Mouse (Mus musculus) cerebellum, postnatal 25 days (tissue): ENCODE measurements around the gene Swap70.

Experiments used
- DNase-seq, 2 experiments: peaks; one replicate each; pipeline ENCODE4 v3.0.0; 2021; ENCODE audit warnings: mixed read lengths in 2 of 2

Gene Swap70

DNA sequence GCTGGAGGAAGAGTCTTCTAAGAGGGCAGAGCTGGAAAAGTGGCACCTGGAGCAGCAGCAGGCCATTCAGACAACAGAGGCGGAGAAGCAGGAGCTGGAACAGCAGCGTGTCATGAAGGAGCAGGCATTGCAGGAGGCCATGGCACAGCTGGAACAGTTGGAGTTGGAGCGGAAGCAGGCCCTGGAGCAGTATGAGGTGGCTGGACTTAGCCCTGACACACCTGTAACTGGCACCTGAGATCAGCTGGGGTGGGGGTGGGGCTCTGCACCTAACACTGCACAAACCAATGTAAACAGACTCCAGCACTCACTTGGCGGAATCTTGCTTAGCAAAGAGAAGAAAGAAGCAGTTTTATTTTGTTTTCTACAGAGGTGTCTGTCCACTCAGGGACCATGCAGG, 57.7 kb downstream of the Swap70 start:
- no peak for DNase-seq

DNA sequence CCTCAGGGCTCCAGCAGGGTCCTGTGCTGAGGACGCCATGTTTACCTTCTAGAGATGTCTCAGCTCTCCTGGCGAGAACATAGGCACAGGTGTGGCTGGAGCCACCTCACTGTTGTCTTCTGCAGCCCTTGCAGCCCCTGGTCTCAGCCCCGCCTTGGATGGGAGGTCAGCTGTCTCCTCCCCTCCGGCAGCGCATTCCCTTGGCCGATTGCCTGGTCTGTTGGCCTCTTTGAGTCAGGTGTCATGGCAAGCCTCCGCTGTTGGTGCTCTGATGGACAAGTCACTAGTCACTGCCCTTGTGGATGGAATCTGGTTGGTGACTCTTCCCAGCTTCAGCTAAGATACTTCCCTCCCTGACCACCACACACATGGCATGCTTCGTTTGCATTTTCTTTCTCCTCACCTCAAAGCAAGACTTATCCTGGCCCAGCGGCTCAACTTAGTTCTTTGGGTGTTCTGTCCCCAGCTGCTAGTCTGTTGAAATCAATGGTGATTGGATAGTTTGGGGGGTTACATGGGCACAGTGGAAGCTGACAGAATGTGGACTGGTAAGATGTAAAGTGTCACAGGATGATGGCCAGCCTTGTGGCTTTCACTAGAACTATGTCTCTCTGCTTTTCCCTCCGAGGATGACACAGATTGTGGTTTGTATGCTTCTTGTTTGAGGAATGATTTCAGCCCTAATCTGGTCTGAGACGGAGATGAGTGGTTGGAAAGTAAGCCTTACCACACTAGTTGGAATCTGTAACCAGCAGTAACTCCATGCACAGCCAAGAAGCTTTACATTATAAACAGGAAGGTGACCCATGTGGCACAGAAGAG, 60.1 kb downstream of the Swap70 start:
- DNase-seq, result no peak

DNA sequence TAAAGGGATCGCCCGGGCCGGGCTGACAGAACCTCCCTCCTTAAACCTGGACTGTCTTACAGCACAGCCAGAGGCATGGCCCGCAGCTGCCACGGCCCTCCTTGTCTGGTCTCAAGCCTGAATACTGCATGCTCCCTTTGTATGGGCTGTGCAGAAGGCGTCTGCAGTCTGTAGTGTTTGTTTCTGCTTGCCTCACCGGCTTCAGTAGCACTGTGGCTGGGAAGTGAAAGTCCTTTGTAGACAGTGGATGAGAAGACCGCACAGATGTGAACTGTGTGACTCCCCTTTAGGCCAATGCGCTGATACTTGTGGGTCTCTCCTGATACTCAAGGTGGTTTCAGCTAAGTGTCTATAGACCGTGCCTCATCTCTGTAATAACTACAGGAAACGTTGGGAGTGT, 61.3 kb downstream of the Swap70 start:
- DNase-seq, result no peak

DNA sequence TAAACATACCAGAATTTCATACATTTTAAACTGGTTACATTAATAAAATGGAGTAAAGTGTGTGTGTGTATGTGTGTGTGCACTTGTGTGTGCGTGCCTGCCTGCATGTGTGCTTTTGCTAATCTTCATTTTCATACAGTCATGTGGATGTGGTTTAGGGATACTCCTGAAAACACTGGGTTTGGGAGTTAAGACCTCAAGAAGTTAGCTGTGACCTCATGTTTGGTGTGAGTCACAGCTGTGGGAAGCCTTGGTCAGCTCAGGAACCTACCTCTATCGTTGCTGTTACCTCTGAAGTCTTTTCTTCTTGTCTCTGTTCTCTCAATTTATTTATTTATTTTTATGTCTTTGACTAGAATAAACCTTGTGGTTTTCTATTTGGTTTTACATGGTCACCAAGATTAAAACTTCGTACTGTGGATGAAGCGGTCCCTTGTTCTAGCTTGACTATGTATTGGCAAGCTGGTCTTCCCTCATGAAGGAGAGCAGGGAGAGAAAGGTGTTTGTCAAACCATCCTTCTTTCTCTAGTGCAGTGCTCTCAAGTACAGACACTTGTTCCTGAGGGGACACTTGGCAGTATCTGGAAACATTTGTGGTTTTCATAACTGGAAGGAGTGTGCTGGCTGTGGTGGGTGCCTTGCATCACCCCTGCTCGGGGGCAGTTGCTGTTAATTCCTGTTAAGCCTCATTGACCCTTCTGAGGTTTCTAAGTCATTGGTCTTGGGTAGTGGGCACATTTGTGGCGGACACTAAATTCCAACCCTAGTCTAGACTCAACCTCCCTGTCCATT, 62.2 kb downstream of the Swap70 start:
- no peak for DNase-seq

DNA sequence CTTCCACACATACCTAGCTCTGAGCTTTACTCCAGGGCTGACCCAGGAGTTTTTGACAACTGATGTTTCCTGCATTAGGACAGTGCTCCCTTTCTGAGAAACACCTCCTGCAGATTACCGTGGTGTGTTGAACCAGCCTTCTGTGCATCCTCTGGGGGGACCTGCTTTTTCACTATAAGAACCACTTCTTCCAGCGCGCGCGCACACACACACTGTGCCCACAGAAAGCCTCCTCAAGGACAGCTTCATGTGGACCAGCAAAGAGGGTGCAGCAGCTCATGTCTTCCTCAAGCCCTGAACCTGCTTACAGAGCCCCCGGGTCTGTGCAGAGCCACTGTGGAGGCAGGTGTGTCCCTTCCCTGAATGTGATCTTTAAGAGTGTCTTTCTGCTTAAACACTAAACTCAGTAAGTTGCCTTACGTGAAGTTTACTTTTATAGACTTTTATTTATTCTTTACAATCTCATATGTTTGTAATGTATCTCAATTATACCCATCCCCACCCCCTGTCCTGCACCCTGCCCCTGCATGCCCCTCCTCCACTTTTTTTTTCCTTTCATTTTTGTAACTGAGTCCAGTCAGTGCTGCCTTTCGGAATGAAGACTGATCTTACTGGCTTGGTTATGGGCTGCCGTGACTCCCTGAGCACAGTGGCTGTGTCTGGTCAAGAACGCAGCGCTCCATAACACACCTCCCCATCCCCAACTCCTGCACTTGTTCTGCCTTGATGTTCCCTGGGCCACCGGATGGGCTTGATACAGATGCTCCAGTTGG, 63.8 kb downstream of the Swap70 start:
- DNase-seq, result no peak

DNA sequence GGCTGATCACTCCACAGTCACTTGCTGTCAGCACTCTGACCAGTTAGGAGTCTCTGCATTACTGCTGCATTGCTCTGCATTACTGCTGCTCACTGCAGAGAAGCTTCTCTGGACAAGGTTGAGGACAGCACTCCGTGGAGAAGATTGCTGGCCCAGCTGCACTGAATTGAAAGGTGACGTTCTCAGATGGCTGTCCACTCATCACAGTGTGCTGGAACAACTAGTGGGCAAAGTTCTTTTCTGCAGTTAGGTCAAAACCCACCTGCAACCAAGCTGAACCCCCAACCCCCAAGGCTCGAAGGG, 64.3 kb downstream of the Swap70 start:
- DNase-seq, result no peak

DNA sequence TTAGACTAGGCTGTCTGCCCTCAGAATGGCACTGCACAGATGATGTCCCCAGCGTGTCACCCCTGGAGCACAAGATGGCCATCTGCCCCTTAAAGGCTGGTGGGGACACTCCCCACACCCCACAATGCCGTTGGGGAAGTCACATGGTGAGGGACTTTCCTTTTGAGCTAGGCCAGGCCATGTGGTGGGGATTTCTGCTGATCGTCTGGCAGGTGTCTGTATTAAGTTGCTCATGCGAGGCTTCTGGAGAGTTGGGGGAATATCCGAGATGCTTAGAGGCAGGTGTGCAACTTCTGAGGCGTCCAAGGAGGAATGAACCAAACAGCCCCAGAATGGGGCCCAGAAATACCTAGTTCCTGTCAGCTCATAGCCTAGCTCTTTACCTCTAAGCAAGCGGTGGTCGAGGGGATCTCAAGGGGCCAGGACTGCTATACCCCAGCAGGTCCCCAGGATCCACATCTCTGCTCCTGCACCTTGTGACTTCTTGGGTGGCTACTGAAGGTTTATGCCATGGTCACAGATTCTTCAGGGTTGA, 64.8 kb downstream of the Swap70 start:
- no peak for DNase-seq

DNA sequence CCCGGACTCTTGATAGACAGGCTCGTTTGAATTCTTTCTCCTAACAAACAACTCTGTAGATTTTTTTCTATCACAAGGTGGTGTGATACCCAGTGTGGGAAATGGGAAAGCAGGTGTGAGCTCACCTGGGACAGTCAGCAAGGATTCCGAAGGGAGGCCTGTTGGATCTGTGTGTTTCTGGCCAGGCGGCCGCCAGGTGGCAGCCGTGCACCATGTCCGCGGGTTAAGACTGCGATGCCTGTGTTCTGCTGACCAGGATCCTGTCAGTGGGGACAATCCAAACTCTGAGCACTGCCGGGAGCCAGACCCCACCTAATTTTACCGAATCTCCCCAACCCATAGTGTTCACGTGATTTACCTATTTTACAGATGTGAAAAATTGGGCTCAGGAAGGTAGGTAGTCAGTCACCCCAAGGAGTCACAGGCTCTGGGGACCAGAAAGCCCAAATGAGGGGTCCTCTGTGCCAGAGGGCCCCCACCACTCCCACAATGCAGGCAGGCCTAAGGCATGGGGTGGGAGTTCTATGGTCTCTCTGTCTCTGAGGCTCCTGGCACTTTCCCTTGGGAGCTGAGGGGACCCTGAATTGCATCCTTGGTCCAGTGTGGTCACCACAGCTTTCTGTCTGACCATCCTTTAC, 65.4 kb downstream of the Swap70 start:
- DNase-seq, result peak; percentile 90 to 93

DNA sequence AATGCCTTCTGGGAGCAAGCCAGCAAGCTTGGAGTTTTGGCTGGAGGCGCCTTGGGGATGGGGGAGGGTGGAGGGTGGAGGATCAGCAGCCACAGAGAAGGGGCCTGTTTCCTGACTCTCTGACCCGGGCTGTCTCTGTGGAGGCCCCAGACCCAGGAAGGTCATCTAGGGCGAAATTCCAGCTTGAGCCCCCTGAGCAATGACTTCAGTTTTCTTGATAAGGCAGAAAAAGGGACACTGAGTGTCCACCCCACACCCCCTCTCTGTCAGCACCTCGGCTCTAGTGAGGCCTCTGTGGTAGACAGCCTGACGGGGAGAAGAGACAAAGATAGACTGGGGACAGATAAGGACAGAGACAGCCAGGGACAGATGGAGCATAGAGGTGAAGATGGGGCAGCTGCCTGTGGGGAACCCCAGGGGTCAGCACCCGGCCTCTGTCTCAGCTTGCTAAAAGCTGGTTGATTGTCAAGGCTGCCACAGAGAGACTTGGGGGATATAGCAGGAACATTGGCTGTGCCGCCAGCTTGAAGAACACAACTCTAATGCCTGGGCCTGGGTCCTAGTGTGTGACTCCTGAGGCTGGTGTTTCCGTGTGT, 66.1 kb downstream of the Swap70 start:
- peak in 1 of 2 experiments; percentile 24 for DNase-seq

DNA sequence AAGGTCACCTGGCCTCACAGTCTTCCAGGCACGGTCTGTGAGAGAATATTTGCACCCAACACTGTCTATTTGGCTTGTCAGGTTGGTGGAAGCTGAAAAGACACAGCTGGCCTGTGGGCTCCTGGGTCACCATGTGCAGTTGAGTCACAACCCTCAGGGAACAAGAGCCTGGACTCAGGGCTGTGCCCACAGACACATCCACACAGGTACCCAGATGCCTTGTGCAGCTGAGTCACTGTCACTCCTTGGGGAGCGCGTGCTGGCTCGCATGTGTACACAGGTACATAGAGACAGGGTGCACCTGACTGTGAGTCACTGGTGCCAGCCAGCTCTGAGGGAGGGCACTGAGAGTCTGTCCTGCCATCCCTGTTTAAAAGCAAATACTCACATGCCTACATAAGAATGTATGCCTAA, 66.7 kb downstream of the Swap70 start:
- peak; percentile 42 to 44 for DNase-seq

DNA sequence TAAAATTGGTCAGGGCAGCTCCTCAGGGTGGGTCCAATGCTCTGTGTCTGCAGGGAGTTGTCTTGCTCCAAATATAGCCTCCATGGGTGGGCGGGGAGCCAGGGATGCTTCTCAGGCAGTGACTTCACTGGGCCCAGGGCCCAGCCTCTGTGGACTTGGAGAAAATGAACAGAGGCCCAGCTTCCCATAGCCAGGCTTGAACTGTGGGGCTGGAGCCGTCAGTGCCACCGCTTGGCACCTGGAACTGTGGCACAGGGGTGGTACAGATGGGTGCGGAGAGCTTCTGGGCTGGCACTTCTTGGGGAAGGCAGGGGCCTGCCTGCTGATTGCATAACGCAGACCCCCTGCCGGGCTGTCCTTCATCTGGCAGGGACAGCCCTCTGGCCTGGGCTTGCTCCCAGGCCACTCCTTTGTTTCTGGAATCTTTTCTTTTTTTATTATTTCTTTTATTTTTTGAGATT, 67.2 kb downstream of the Swap70 start:
- DNase-seq, result peak; percentile 85 to 91

DNA sequence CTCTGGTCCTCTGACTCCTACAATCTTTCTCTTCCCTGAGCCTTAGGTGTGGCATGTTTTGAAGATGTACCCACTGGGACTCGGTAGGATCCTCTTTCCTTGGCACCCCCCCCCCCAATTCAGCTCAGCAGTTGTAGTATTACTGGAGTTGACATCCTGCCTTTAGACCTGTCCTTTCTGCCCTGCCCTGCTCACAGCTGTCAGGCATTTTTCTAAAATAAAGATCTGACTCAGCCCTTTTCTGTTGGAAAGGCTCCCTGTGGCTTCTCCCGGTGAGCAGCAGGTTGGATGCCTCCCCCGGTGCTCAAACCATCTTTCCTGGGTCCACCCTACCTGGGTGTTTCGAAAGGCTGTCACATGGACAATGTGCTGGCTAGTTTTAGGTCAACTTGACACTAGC, 68.1 kb downstream of the Swap70 start:
- DNase-seq, result no peak

DNA sequence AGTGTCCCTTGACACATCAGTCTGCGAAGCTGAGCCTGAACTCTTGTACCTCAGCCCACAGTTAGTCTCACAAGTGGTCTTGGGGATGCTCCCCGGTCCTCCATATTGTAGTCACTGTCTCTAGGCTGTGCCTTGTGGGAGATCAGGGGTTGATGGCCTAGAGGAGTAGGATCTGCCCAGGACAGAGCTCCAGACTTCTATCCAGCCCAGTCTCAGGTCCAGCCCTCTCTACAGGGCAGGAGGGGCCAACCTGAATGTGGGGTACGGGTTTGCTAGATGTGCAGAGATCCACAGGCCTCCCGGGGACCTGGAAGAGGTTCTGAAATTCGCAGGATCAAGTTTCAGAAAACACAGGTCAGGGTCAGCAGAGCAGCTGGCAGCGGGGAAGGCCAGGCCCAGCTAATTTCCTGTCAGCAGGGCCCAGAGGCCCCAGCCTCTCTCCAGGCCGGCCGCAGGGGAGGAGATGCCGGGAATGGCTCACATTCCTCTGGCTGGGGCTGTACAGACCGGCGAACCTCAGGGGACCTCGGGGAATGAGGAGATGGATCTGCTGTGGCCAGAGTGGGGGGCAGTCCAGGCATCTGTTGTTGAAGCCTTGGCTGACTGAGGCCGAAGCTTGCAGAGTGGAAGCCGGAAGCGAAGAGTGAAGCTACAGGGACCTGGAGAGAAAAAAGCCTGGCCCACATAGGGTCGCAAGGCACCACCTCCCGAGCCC, 75.5 kb downstream of the Swap70 start:
- peak in 1 of 2 experiments; percentile 23 for DNase-seq

DNA sequence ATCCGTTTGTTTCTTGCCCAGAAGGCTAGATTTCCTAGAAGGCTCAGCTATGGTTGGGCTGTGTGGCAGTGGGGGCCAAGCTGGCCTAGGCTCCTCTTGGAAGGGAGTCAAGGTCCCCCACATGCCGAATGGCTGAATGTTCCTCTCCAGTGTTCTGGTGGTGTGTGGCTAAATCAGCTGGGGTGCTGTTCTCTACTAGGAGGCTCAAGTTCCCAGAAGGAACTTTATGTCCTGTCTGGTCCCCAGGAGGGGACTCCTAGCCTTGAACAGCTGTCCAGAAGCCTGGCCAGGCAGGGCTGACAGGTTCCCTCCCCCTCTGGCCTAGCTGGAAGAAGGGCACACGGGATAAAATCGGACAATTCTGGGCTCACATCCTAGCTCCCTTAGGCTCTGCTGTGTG, 76.1 kb downstream of the Swap70 start:
- DNase-seq, result no peak

DNA sequence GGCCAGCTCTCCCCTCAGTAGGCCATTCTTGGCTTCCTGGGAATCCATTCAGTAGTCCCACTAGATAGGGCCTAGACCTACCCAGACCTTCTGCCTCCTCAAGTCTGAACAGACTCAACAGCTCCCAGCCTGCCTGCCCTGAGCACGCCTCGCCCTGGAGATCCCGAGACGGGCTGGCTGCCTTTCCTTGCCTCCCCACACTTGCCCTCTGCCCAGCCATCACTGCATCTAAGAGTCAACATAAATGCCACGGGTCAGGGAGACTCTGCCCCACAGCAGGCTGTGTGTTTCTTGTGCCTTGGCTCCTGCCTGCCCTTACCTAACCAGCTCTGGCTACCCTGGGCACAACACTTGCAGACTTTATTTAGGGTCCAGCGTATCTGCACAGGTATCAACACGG, 76.6 kb downstream of the Swap70 start:
- no peak for DNase-seq

DNA sequence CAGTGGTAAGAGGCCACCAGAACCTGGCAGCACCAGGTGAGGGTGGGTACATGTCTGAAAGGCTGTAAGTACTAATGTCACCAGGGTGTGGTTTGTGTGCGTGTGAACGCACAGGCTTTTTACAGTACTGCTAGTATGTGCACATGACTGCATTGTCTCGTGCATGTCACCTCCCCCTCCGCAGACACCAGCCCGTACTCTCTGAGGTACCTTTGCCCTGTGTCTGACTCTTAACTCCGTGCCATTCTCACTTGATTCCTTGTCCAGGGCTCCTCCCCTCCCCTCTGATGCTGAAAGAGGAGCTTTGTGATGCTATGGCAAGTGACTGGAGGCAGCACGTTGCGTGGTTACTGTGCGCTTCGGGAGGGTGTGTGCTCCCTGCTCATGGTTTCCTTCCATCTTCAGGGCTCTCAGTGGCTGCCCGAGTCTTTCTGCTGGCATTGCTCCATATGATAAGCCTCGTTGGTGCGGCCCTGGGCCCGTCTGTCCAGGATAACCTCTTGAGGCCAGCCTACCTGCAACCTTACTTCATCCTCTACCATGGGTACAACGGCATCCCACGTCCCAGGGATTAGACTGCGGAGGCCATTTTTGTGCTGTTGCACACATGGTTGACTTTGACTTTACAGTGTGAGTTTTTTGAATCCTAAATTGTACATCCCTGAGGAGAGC, 77.4 kb downstream of the Swap70 start:
- DNase-seq, result no peak

DNA sequence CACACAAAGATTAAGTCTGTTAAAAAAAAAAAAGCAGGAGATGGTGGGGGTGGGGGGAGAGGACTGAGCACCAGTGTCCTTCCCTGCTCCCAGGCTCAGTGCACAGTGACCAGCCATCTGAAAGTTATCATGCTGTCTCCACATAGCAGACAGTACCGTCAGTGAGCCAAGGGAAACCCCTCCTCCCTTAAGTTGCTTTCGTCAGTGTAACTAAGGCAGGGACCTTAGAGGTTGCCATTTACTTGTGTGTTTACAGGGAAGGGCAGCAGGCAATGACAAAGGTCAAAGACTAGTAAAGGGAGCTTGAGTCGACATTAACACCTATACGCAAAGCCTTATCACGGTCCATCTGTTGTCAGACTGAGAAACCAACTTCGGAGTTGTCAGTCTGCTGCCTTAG, 81.4 kb downstream of the Swap70 start:
- DNase-seq, result no peak

DNA sequence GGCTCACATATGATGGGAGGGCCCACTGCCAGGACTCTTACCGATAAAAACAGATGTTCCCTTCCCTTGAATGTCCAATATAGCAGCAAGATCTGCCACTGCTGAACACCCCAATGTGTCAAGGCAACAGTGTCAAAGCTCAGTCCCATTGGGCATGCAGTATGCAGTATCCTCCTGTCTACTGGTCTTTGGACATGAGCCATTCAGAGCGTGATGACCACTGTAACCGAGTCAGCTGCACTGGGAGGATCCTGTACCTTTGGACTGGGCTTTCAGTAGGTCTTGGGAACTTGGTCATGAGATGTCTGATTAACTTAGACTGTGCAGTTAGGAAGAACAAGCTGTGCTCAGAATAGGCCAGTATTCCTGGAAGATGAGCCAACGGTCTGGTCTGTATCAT, 84.0 kb downstream of the Swap70 start:
- DNase-seq, result no peak

DNA sequence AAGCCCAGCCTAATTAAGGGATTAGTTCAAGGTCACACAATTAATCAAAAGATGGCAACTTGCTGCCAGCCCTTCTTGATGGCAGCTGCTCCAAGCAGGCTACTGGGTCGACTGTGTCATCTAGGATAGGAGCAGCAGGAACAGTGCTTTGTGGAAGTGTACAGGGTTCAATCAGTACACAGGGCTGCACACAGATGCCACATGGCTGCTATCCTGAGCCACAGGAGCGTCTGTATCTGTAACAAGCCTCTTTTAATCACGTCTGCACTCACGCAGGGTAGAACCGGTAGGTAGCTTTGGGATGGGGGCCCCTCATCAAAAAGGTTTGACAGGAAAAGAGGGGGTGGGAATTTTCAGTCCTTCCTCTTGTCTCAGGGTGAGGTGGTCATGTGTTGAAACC, 84.8 kb downstream of the Swap70 start:
- no peak for DNase-seq

DNA sequence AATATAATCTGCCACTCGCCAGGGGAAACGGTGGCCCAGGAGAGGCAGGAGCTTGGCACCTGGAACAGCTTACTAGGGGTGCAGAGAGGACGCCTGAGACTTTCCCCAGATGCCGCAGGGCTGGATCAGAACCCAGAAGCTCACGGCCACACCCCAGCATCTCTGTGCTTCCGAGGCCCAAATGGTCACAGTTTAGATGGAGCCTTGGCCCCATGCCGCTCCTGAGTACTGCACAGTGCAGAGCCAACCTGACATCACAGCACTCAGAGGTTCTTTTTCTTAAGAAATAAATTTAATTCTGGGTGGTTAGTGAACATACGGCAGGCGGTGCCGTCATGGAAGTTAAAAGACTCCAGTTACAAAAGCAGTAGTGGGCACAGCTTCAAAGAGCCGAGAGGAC, 86.2 kb downstream of the Swap70 start:
- DNase-seq, result no peak

DNA sequence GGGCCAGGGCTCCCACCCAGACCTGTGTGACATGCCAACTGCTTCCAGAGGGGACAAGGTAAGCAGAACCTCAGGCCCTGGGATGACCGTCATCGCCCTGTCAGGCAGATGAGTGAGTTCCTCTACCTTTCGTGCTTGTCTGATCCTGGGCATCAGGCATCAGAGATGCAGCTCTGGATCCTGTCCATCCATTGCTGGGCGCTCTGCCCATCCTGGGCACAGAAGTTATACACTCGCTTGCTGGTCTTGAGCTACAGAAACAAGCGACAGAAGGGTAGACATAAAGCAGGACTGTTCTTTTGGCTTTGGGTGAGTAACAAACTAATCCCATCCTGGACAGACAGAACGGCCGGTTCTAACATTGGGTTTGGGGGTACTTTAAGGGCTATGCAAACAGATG, 87.7 kb downstream of the Swap70 start:
- DNase-seq, result peak; percentile 63 to 79
